Mouse (Mus musculus) left cerebral cortex, postnatal 10 days (tissue): ENCODE results near the gene Ncl. TPM values are rescaled to one million over a fixed set of nuclear protein-coding genes. Genes with fewer than 3 reads are reported as not detected.

Experiments used
- DNase-seq, 2 experiments: peaks; one replicate each; pipeline ENCODE4 v3.0.0; 2021 to 2022; ENCODE audit warnings: low spot score in 2 of 2, mixed read lengths in 1 of 2; ENCODE audit errors: extremely low spot score in 1 of 2
- intact Hi-C: fragments of 180-260 bp; cut with DNase I; formaldehyde crosslinking; loops from one replicate; pipeline ENCODE4 v1.15.1; 2025
- microRNA-seq: library from miRNA; unstranded; fragments of <30 nt; microRNA quantifications from one replicate; pipeline ENCODE4 v1.2.0, GENCODE M21; 2022
- total RNA-seq, 2 experiments: library from RNA; stranded (reverse); gene quantifications; 2 replicates each; pipeline ENCODE4 v1.2.3; 2021

Ncl gene
- total RNA-seq, 2 experiments from 2014 or later: 177 to 184 TPM

DNA sequence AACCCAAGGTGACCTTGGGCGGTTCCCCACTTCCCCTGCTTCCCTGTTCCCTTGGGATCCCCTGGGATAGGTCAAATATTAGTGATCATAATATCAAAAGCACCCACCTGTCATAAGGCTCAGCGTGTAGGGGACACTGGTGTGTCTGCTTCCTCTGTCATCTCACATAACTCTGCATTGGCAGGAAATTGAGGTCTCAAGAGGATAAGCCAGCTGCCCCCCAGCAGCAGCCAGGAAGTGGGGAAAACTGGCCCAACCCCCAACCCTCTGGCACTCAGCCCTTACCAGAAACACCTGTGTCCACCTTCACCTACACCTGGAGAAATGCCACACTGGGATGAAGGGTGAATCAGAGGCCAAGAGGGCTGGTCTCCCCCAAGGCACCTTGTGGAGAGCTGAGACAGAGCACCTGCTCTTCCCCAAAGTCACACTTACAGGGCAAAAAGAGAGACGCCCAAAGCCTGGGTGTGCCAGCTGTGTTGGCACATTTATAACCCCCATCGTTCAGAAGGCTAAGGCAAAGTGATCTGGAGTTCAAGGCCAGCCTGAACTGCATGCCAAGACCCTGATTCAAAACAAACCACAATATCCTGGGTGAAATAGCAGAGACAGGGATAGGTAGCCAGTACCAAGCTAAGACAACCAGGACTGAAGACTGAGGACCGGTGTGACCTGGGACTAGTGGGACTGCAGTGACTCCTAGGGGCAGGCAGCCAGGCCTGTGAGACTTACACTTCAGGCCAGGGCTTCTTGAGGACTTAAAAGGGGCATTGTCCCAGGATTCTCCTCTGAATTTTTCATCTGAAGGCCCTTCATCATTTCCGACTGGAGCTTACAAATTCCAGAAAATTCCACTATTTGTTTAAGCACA lies 57.7 kb downstream of the Ncl start:
- intact Hi-C loops: no loop called here
- DNase-seq: no peak

DNA sequence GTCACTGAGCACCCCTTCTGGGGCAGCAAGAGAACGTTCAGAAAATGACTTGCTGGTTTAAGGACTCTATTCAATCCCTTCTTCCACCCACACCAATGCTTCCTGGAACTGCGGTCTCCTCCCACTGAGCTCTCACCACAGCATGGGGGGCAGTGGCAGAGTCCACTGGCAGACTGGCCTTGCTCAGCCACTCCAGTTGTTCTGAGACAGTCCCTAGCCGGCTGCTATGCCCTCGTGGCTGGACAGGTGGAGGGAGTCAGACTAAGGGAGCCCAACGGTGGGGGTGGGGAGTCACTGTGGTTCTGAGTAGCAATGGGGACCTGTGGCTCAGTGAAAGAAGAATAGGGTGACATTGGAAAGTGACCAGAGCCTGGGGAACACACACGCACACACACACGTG lies 58.5 kb downstream of the Ncl start:
- intact Hi-C loops: no loop called here
- no peak for DNase-seq

DNA sequence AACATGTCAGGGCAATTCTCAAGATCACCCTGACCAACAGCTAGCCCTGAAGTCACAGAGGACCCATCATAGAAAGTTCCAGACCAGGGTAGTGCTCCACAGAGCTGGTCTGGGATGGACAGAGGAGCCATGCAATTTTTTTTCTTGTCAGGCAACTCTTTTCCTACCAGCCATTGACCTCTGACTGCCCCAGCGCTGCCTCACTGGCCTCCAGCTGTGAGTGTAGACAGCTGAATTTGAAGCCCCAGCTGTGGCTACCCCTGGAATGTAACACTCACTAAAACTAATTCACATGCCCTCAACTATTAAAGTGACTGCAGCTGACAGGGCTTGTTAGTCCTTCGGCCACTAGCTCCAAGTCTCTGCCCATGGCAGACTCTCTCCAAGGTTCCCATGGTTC lies 59.1 kb downstream of the Ncl start:
- intact Hi-C loops: no loop called here
- DNase-seq: no peak

Small RNA genes within 50 kb of the gene (microRNA-seq; reads per million reads assigned to microRNA genes)
- 94.0 reads per million, percentile 56 among the genes with 10 or more reads in this experiment for gene mmu-mir-3535

Other genes with a start within 250 kb of the Ncl start
- under 1 TPM in 1 of 2 experiments, not detected in 1; 0.36 TPM for gene Htr2b, start 247.4 kb downstream of the Ncl start, total RNA-seq
- gene Gm21972, start 225.8 kb downstream of the Ncl start, total RNA-seq: 1 to 10 TPM in 1 of 2 experiments, not detected in 1; 6.5 TPM
- gene Armc9, start 204.6 kb downstream of the Ncl start, total RNA-seq: 10 to 100 TPM; 40.7 to 45.7 TPM
- 1 to 10 TPM; 2.4 to 3.1 TPM for gene B3gnt7, start 56.6 kb downstream of the Ncl start, total RNA-seq
- under 1 TPM in 1 of 2 experiments, not detected in 1; 0.63 TPM for gene Nmur1, start 66.8 kb upstream of the Ncl start, total RNA-seq
- not detected for gene Tex44, start 66.9 kb upstream of the Ncl start, total RNA-seq
- gene Ptma, start 167.3 kb upstream of the Ncl start, total RNA-seq: 100 to 1,000 TPM; 438 to 477 TPM
- 10 to 100 TPM; 62.6 to 67.4 TPM for gene Pde6d, start 223.2 kb upstream of the Ncl start, total RNA-seq
- 10 to 100 TPM; 27.5 to 30.6 TPM for gene Cops7b, start 223.5 kb upstream of the Ncl start, total RNA-seq